In genomic region chr7:107553461-107553860, GRCm38 (mm10) we compare ENCODE assay signal across 24 mouse cellular contexts. TPM values are rescaled to one million over a fixed set of nuclear protein-coding genes. Genes with fewer than 3 reads are reported as not detected.
DNase-seq lines count a peak whose midpoint lies in the region; TF ChIP-seq lines count a peak whose summit lies in the region.
"Had no signal": no experiment of that assay in that cellular context is flagged by ENCODE, and none has a peak within 500 bp of the region (broad histone marks: within the 10 kb centered on the region; RNA-seq: fewer than 3 reads in every experiment).

No protein-coding gene starts in this region.

- peaks cover 16% of the 10 kb centered on the region for H3K9me3 ChIP-seq in ES-Bruce4 (replicated peaks; ENCODE audit: control insufficient read depth, insufficient read depth, low read length, poor library complexity, severe bottlenecking)
- H3K9me3 ChIP-seq: forebrain, embryonic 10.5 days; forebrain, embryonic 13.5 days; heart, embryonic 10.5 days; heart, embryonic 13.5 days had no signal

- TF ChIP-seq EP300 in ES-Bruce4 (IDR thresholded peaks at IDR 0.05; ENCODE audit: insufficient read depth, low read depth, low read length): peak; percentile 46; the same call in 1 of the 2 replicates

- TF ChIP-seq CTCF in cerebellum, adult 2 months (IDR thresholded peaks at IDR 0.05; ENCODE audit: borderline replicate concordance, insufficient read depth, low read depth, low read length): no peak
- TF ChIP-seq CTCF in ES-Bruce4 (IDR thresholded peaks at IDR 0.05; ENCODE audit: low read depth, low read length): no peak

- 0 out of 2 replicates have a peak overlapping the region, but pooled peaks have one; percentile 30 for H3K27ac ChIP-seq in cerebellum, adult 2 months (ENCODE audit: insufficient read depth, low read length)
- peak overlapping the region; percentile 97 for H3K27ac ChIP-seq in ES-Bruce4 (ENCODE audit: insufficient read depth, low read length)
- H3K27ac ChIP-seq: forebrain, embryonic 10.5 days; forebrain, embryonic 13.5 days; heart, embryonic 10.5 days; heart, embryonic 13.5 days; hindbrain, embryonic 14.5 days; hindbrain, postnatal 0 days had no signal

- no peaks in the 10 kb centered on the region; the same call in 1 of the 2 replicates for H3K4me1 ChIP-seq in cerebellum, adult 2 months (ENCODE audit: control insufficient read depth, insufficient read depth, low read length)
- H3K4me1 ChIP-seq in ES-Bruce4 (ENCODE audit: control insufficient read depth, insufficient read depth, low read length): peaks cover 5% of the 10 kb centered on the region
- H3K4me1 ChIP-seq: forebrain, embryonic 10.5 days; forebrain, embryonic 13.5 days; heart, embryonic 10.5 days; heart, embryonic 13.5 days had no signal

- no peaks in the 10 kb centered on the region for H3K27me3 ChIP-seq in cerebellum, adult 2 months (ENCODE audit: control insufficient read depth, insufficient read depth, low read length)
- no peaks in the 10 kb centered on the region for H3K27me3 ChIP-seq in ES-Bruce4 (ENCODE audit: control insufficient read depth, insufficient read depth, low read length, poor library complexity, severe bottlenecking)
- H3K27me3 ChIP-seq: CH12.LX; forebrain, embryonic 13.5 days; heart, embryonic 13.5 days had no signal

- no peak overlapping the region for H3K4me3 ChIP-seq in cerebellum, adult 2 months (replicated peaks; ENCODE audit: insufficient read depth, low read depth, low read length)
- H3K4me3 ChIP-seq in ES-Bruce4 (ENCODE audit: low read depth, low read length): no peak overlapping the region
- H3K4me3 ChIP-seq: forebrain, embryonic 10.5 days; forebrain, embryonic 13.5 days; heart, embryonic 10.5 days; heart, embryonic 13.5 days had no signal

- DNase-seq in cerebellum, adult 2 months: no peak
- DNase-seq in cerebellum, adult 8-10 months: no peak
- peak; percentile 23 for DNase-seq in MN1 (ENCODE audit: low spot score)
- DNase-seq in gastrocnemius, adult 8-10 months (ENCODE audit: low spot score in 2 of 2): no peak
- no peak for DNase-seq in lung, adult 18-20 months
- DNase-seq: adrenal gland, postnatal 10 days; adrenal gland, postnatal 36 days; cerebellum, adult 18-20 months; cerebellum, postnatal 36 days; gastrocnemius, postnatal 14 days; heart, adult 18-20 months; heart, postnatal 14 days; heart, postnatal 4 days; kidney, adult 2 months had no signal

- H3K9ac ChIP-seq in ES-Bruce4 (ENCODE audit: low read depth, poor library complexity, severe bottlenecking): peak overlapping the region; percentile 38; the same call in 1 of the 2 replicates
- H3K9ac ChIP-seq: forebrain, embryonic 13.5 days; heart, embryonic 13.5 days; hindbrain, embryonic 14.5 days had no signal

- no peaks in the 10 kb centered on the region for H3K36me3 ChIP-seq in ES-Bruce4 (ENCODE audit: control insufficient read depth, insufficient read depth, low read length, poor library complexity, severe bottlenecking)
- H3K36me3 ChIP-seq: forebrain, embryonic 10.5 days; G1E; heart, embryonic 10.5 days; heart, embryonic 13.5 days had no signal

- no peak for TF ChIP-seq POLR2A in cerebellum, adult 2 months (IDR thresholded peaks at IDR 0.05; ENCODE audit: borderline replicate concordance, insufficient read depth, low read length)
- TF ChIP-seq POLR2A in ES-Bruce4 (IDR thresholded peaks at IDR 0.05; ENCODE audit: insufficient read depth, low read length): no peak

- 12% methylated on average over 1 of the region's 1 CpGs for WGBS in cerebellum, adult 2 months

RNA-seq across cellular contexts. Expression of gene Olfml1, which starts 13.8 kb away (rescaled TPM):
- 11.4 and 13.4 TPM in 2 replicates for polyA plus RNA-seq in cerebellum, adult 2 months (2012; rRNA removed)
- 1.5 and 3.0 TPM in 2 replicates for polyA plus RNA-seq in ES-Bruce4 (2011; ENCODE audit: insufficient read depth, insufficient read length, low read depth, missing spikeins)
- total RNA-seq in gastrocnemius, adult 8-10 months (2022): 1 to 10 TPM in 3 of 4 experiments, under 1 TPM in 1; 0.60 to 2.0 (median 1.6) TPM
- total RNA-seq: CH12.LX, G1E had no signal
- polyA plus RNA-seq: G1E; inflammation-experienced regulatory T-cells, adult 6 months had no signal

RNA-seq across cellular contexts. Expression of gene Ppfibp2, which starts 41.5 kb away (rescaled TPM):
- polyA plus RNA-seq in cerebellum, adult 2 months (2012; rRNA removed): 10.0 and 12.5 TPM in 2 replicates
- 11.7 and 12.4 TPM in 2 replicates for polyA plus RNA-seq in ES-Bruce4 (2011; ENCODE audit: insufficient read depth, insufficient read length, low read depth, missing spikeins)
- total RNA-seq in gastrocnemius, adult 8-10 months (2022): 10 to 100 TPM; 10.6 to 13.0 (median 12.0) TPM
- polyA plus RNA-seq: G1E had no signal
